Mouse (Mus musculus) megakaryocyte, embryonic 14.5 days (primary cell): Measurements from ENCODE around the gene Mad1l1.

Source experiments
- FLI1 ChIP-seq: IDR thresholded peaks from 2 replicates; pipeline ENCODE4 v1.6.1; 2012; ENCODE audit warnings: low read length, inconsistent platforms, mixed read lengths
- GATA1 ChIP-seq: IDR thresholded peaks from 3 replicates; pipeline ENCODE4 v1.6.1; 2012; ENCODE audit warnings: mixed read lengths, low read length, inconsistent platforms, borderline replicate concordance

- TF ChIP-seq GATA1 (no peak), FLI1 (no peak)
Observed at GRCm38 (mm10) chr5:140221016-140221650, 100.2 kb downstream of the Mad1l1 start.
